Mouse (Mus musculus) heart, adult 2 months (tissue): Measurements from ENCODE around the gene BC048403.

Source experiments
- CTCF ChIP-seq: fragments of 200-600 bp; IDR thresholded peaks from 2 replicates; pipeline ENCODE4 v1.8.1; 2022; ENCODE audit warnings: antibody characterized with exemption, mild to moderate bottlenecking, moderate library complexity
- EP300 ChIP-seq: fragments of 200-500 bp; IDR thresholded peaks from 2 replicates; pipeline ENCODE4 v1.6.1; 2011; ENCODE audit warnings: low read depth, low read length, control low read depth; ENCODE audit not compliant: insufficient read depth
- POLR2A ChIP-seq: fragments of 200-500 bp; IDR thresholded peaks from 2 replicates; pipeline ENCODE4 v1.6.1; 2011; ENCODE audit warnings: mild to moderate bottlenecking, low read depth, low read length, control low read depth; ENCODE audit not compliant: insufficient read depth

DNA sequence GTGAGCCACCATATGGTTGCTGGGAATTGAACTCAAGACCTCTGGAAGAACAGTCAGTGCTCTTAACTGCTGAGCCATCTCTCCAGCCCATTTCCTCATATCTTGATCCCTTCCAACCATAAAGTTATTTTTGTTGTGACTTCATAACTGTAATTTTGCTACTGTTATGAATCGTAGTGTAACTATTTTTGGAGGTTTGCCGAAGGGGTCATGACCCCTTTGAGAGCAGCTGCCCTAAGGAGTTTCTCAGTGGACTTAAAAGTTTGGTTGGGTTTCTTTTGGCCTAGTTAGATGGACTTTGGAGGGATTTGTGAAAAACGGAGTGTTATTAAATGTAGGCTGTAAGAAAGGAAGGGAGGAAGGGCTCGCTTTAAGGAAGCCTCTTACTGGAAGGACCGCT lies 30.0 kb downstream of the BC048403 start:
- TF ChIP-seq EP300 (no peak), CTCF (no peak), POLR2A (no peak)
